Mouse (Mus musculus) CH12.LX (cell line): Measurements from ENCODE around the gene Cisd3.

ENCODE experiments used
- CTCF ChIP-seq, 2 experiments: IDR thresholded peaks in 1 of 2; conservative IDR thresholded peaks in 1 of 2; 2 replicates each; pipeline ENCODE4 v1.5.1; 2011 to 2012; ENCODE audit warnings: low read depth in 2 of 2, low read length in 2 of 2, improper control_type of control experiment in 1 of 2, inconsistent platforms in 1 of 2, mild to moderate bottlenecking in 1 of 2, moderate library complexity in 1 of 2
- EP300 ChIP-seq: IDR thresholded peaks from 2 replicates; pipeline ENCODE4 v1.6.1; 2011; ENCODE audit warnings: low read length, improper control_type of control experiment
- ETS1 ChIP-seq: conservative IDR thresholded peaks from 2 replicates; pipeline ENCODE4 v1.6.1; 2012; ENCODE audit warnings: low read depth, mild to moderate bottlenecking, inconsistent platforms, low read length, improper control_type of control experiment, moderate library complexity
- IRF4 ChIP-seq: IDR thresholded peaks from 2 replicates; pipeline ENCODE4 v1.6.1; 2014; ENCODE audit warnings: low read depth, mild to moderate bottlenecking, inconsistent platforms, low read length, improper control_type of control experiment
- KAT2A ChIP-seq: IDR thresholded peaks from 2 replicates; pipeline ENCODE4 v1.6.1; 2012; ENCODE audit warnings: low read length, improper control_type of control experiment, inconsistent platforms; ENCODE audit not compliant: insufficient replicate concordance
- MEF2A ChIP-seq: IDR thresholded peaks from 2 replicates; pipeline ENCODE4 v1.6.1; 2014; ENCODE audit warnings: low read depth, mild to moderate bottlenecking, inconsistent platforms, low read length, improper control_type of control experiment, borderline replicate concordance
- MXI1 ChIP-seq: IDR thresholded peaks from 2 replicates; pipeline ENCODE4 v1.6.1; 2011; ENCODE audit warnings: mild to moderate bottlenecking, low read depth, low read length, improper control_type of control experiment
- POLR2A ChIP-seq: IDR thresholded peaks from 2 replicates; pipeline ENCODE4 v1.6.1; 2011; ENCODE audit warnings: low read depth, mild to moderate bottlenecking, improper control_type of control experiment, low read length
- POLR2AphosphoS2 ChIP-seq: IDR thresholded peaks from 2 replicates; pipeline ENCODE4 v1.6.1; 2011; ENCODE audit warnings: low read depth, low read length, improper control_type of control experiment
- RCOR1 ChIP-seq: conservative IDR thresholded peaks from 2 replicates; pipeline ENCODE4 v1.6.1; 2012; ENCODE audit warnings: low read depth, mild to moderate bottlenecking, inconsistent platforms, low read length, improper control_type of control experiment
- TCF12 ChIP-seq: IDR thresholded peaks from 2 replicates; pipeline ENCODE4 v1.6.1; 2014; ENCODE audit warnings: low read depth, mild to moderate bottlenecking, inconsistent platforms, low read length, improper control_type of control experiment

GRCm38 (mm10) chr11:97680430-97680829, 5.2 kb upstream of the Cisd3 start:
- TF ChIP-seq MXI1 (no peak), CTCF (conservative IDR thresholded peaks at IDR 0.05 in 1 of 2, IDR thresholded peaks at IDR 0.05 in 1 of 2; ENCODE audit: low read depth in 2 of 2, low read length in 2 of 2) (no peak), MEF2A (no peak), IRF4 (no peak), POLR2AphosphoS2 (no peak), POLR2A (no peak), KAT2A (no peak), ETS1 (no peak), TCF12 (no peak), RCOR1 (no peak), EP300 (no peak)
